Mouse (Mus musculus) lung, adult 2 months (tissue): ENCODE data around the gene Celf5.

Experiments used
- CTCF ChIP-seq: fragments of 200-500 bp; IDR thresholded peaks from 2 replicates; pipeline ENCODE4 v1.5.1; 2011; ENCODE audit warnings: mild to moderate bottlenecking, low read length, control low read depth; ENCODE audit not compliant: insufficient read depth
- POLR2A ChIP-seq: fragments of 200-500 bp; IDR thresholded peaks from 2 replicates; pipeline ENCODE4 v1.6.1; 2011; ENCODE audit warnings: low read depth, mild to moderate bottlenecking, control low read depth, low read length, borderline replicate concordance; ENCODE audit errors: extremely low read depth

DNA sequence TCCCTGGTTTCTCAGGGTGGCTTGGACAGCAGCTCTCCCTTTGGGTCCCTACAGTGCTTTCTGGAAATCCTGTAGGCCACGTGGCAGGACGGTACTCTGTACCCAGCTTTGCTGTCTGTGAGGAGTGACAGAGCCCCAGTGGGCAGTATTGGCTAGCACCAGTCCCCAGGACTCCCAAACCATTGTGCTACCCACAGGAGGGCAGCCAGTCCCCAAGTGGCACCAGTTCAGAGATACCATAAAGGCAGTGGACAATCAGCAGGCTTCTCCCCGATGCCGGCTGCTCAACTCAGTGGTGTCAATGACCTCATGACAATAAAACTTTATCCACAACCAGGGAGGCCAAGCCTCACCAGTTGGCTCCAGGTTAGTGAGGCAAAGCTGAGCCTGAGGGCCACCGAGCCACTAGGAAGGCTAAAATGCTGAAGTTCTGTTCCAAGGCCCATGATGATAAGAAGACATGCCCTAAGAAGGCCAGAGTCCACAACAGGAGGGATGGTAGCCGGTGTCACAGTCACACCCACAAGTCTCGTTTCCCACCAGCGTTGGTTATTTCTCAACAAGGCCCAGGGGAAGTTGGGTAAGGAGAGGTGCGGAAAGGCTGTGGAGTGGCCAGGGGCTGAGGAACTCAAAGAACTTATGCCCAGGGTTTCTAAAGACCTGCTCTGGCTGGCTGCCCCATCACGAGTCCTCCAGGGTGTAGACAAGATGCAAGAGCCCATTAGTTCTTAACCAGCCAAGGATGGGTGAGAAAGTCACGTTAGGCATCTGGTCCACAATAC lies 11.9 kb upstream of the Celf5 start:
- TF ChIP-seq POLR2A: no peak
- no peak for TF ChIP-seq CTCF
